In the genomic region with DNA sequence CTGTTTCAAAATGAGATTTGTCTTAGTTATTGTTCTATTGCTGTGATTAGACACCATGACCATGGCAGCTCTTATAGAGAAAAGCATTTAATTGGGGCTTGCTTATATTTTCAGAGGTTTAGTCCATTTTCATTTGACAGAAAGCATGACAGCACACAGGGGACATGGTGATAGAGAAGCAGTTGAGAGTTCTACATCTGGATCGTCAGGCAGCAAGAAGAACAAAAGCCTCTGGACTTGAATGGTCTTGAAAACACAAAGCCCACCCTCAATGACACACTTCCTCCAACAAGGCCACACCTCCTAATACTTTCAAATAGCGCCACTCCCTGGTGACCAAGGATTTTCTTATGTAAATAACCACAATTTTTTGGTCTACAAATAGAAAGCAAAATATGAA, we compare ENCODE assay signal across 16 mouse cellular contexts.
DNase-seq lines count a peak whose midpoint lies in the region; ATAC-seq and TF ChIP-seq lines count a peak whose summit lies in the region.
"Had no signal": no experiment of that assay in that cellular context is flagged by ENCODE, and none has a peak within 500 bp of the region (broad histone marks: within the 10 kb centered on the region; RNA-seq: fewer than 3 reads in every experiment).

No protein-coding gene starts in this region.

- H3K4me1 ChIP-seq in hindbrain, embryonic 12.5 days, result peaks cover 4% of the 10 kb centered on the region; the same call in 1 of the 2 replicates
- peaks cover 5% of the 10 kb centered on the region; the same call in 1 of the 2 replicates for H3K4me1 ChIP-seq in hindbrain, embryonic 16.5 days (ENCODE audit: control insufficient read depth, insufficient read depth, low read depth, low read length)
- H3K4me1 ChIP-seq in midbrain, embryonic 10.5 days, result peaks cover 23% of the 10 kb centered on the region
- H3K4me1 ChIP-seq: embryonic facial prominence, embryonic 15.5 days; heart, embryonic 10.5 days; liver, embryonic 12.5 days had no signal

- no peaks in the 10 kb centered on the region for H3K27me3 ChIP-seq in hindbrain, embryonic 12.5 days
- no peaks in the 10 kb centered on the region for H3K27me3 ChIP-seq in hindbrain, embryonic 16.5 days (replicated peaks; ENCODE audit: control insufficient read depth, insufficient read depth, low read length)
- H3K27me3 ChIP-seq in midbrain, embryonic 10.5 days (ENCODE audit: low read depth, poor library complexity, severe bottlenecking), result no peaks in the 10 kb centered on the region
- H3K27me3 ChIP-seq: embryonic facial prominence, embryonic 15.5 days; liver, embryonic 12.5 days had no signal

- H3K9ac ChIP-seq in hindbrain, embryonic 12.5 days, result no peak overlapping the region
- H3K9ac ChIP-seq in hindbrain, embryonic 16.5 days (ENCODE audit: low read depth, low read length), result no peak overlapping the region
- H3K9ac ChIP-seq: embryonic facial prominence, embryonic 15.5 days; liver, embryonic 12.5 days had no signal

- WGBS in hindbrain, embryonic 12.5 days, result 29% methylated on average over 2 of the region's 2 CpGs
- 30% methylated on average over 2 of the region's 2 CpGs for WGBS in hindbrain, embryonic 16.5 days
- WGBS in midbrain, embryonic 10.5 days, result 35% methylated on average over 2 of the region's 2 CpGs

- ATAC-seq in hindbrain, embryonic 12.5 days (ENCODE audit: low FRiP score), result peak; percentile 29; the same call in 1 of the 2 replicates
- ATAC-seq in hindbrain, embryonic 16.5 days, result no peak
- no peak for ATAC-seq in megakaryocyte progenitor cell, adult 5-6 weeks (replicated peaks; ENCODE audit: poor library complexity)
- ATAC-seq: intestine, postnatal 0 days; liver, embryonic 12.5 days had no signal

- DNase-seq in brain, embryonic 14.5 days (ENCODE audit: low read depth), result peak; percentile 74
- peak; percentile 18 for DNase-seq in midbrain, embryonic 10.5 days (ENCODE audit: low spot score)
- DNase-seq in retina, postnatal 1 day, result peak; percentile 44
- no peak for DNase-seq in kidney, postnatal 4 days
- DNase-seq: adrenal gland, postnatal 36 days; gastrocnemius, postnatal 25 days; kidney, postnatal 10 days; layer of hippocampus, adult 9-11 months; thymus, adult 2 months had no signal

- no peak overlapping the region for H3K4me3 ChIP-seq in hindbrain, embryonic 12.5 days
- H3K4me3 ChIP-seq in hindbrain, embryonic 16.5 days (ENCODE audit: low read length), result no peak overlapping the region
- H3K4me3 ChIP-seq in midbrain, embryonic 10.5 days, result no peak overlapping the region
- H3K4me3 ChIP-seq: embryonic facial prominence, embryonic 15.5 days; heart, embryonic 10.5 days; liver, embryonic 12.5 days had no signal

- TF ChIP-seq POLR2A in brain, embryonic 14.5 days (IDR thresholded peaks at IDR 0.05; ENCODE audit: borderline replicate concordance, extremely low read depth, insufficient read depth, insufficient read length, poor library complexity, severe bottlenecking), result no peak

- no peak overlapping the region for H3K27ac ChIP-seq in hindbrain, embryonic 12.5 days
- H3K27ac ChIP-seq in hindbrain, embryonic 16.5 days (ENCODE audit: low read depth, low read length), result no peak overlapping the region
- H3K27ac ChIP-seq in midbrain, embryonic 10.5 days (replicated peaks), result no peak overlapping the region; the same call in 1 of the 2 replicates
- H3K27ac ChIP-seq: embryonic facial prominence, embryonic 15.5 days; heart, embryonic 10.5 days; liver, embryonic 12.5 days had no signal

- H3K4me2 ChIP-seq in hindbrain, embryonic 12.5 days (replicated peaks), result no peak overlapping the region
- no peak overlapping the region for H3K4me2 ChIP-seq in hindbrain, embryonic 16.5 days (ENCODE audit: low read length)
- H3K4me2 ChIP-seq: embryonic facial prominence, embryonic 15.5 days; liver, embryonic 12.5 days had no signal

- no peaks in the 10 kb centered on the region for H3K36me3 ChIP-seq in hindbrain, embryonic 12.5 days
- H3K36me3 ChIP-seq in hindbrain, embryonic 16.5 days (ENCODE audit: control insufficient read depth, insufficient read depth, low read length), result no peaks in the 10 kb centered on the region
- H3K36me3 ChIP-seq in midbrain, embryonic 10.5 days, result no peaks in the 10 kb centered on the region
- H3K36me3 ChIP-seq: embryonic facial prominence, embryonic 15.5 days; heart, embryonic 10.5 days; liver, embryonic 12.5 days had no signal

- no peaks in the 10 kb centered on the region for H3K9me3 ChIP-seq in hindbrain, embryonic 12.5 days (replicated peaks)
- no peaks in the 10 kb centered on the region for H3K9me3 ChIP-seq in hindbrain, embryonic 16.5 days (ENCODE audit: control insufficient read depth, low read length)
- H3K9me3 ChIP-seq in midbrain, embryonic 10.5 days (replicated peaks), result no peaks in the 10 kb centered on the region; the same call in 1 of the 2 replicates
- H3K9me3 ChIP-seq: embryonic facial prominence, embryonic 15.5 days; heart, embryonic 10.5 days; liver, embryonic 12.5 days had no signal

- TF ChIP-seq CTCF in brain, embryonic 14.5 days (IDR thresholded peaks at IDR 0.05; ENCODE audit: borderline replicate concordance, extremely low read depth, insufficient read depth, insufficient read length), result no peak

Comparison
In these comparisons a context has a peak if more than half of its experiments do, and no peak if none do; other contexts are left out.
1. DNase-seq: peak in brain, embryonic 14.5 days (single experiment), midbrain, embryonic 10.5 days (single experiment) and retina, postnatal 1 day (single experiment); none in kidney, postnatal 4 days (0 of 2).